Mouse (Mus musculus) cortical plate, adult 2 months (tissue): ENCODE measurements around the gene Ankrd13b.

ENCODE experiments used
- CTCF ChIP-seq: fragments of 200-500 bp; IDR thresholded peaks from 2 replicates; pipeline ENCODE4 v1.5.1; 2011; ENCODE audit warnings: mild to moderate bottlenecking, control low read depth, low read length; ENCODE audit not compliant: insufficient read depth; ENCODE audit errors: extremely low read depth
- POLR2A ChIP-seq: fragments of 200-500 bp; IDR thresholded peaks from 2 replicates; pipeline ENCODE4 v1.6.1; 2011; ENCODE audit warnings: mild to moderate bottlenecking, low read length, control low read depth; ENCODE audit not compliant: insufficient read depth; ENCODE audit errors: extremely low read depth

DNA sequence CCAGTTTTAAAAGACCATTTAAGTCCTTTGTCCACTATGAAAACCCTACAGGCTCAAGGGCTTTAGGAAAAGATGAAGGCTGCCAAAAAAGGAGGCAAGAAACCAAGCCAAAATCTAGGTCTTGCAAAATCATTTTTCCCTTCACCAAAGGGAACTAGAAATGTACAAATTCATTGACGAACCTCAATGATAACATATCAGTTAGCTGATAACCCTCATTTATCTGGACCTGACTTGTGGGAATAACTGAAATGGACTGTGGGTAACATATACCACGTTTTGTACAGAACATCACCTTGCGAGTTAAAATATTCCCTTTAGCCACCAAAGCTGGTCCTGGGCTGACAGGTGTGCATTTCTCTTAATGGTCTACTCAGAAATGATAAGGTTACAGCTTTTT is 40.2 kb upstream of the Ankrd13b start:
- TF ChIP-seq CTCF: no peak
- TF ChIP-seq POLR2A: no peak
